Comparison of ENCODE assay signal across 14 mouse cellular contexts in genomic region chr9:71321871-71322270, GRCm38 (mm10).
DNase-seq lines count a peak whose midpoint lies in the region; ATAC-seq and TF ChIP-seq lines count a peak whose summit lies in the region.
"Had no signal": no experiment of that assay in that cellular context is flagged by ENCODE, and none has a peak within 500 bp of the region (broad histone marks: within the 10 kb centered on the region; RNA-seq: fewer than 3 reads in every experiment).

No protein-coding gene starts in this region.

- TF ChIP-seq CTCF in lung, adult 2 months (IDR thresholded peaks at IDR 0.05; ENCODE audit: insufficient read depth, low read length), result no peak
- TF ChIP-seq CTCF in intestine, postnatal 0 days (IDR thresholded peaks at IDR 0.05; ENCODE audit: low read depth), result no peak
- TF ChIP-seq CTCF in thymus, adult 2 months (IDR thresholded peaks at IDR 0.05; ENCODE audit: borderline replicate concordance, control insufficient read depth, extremely low read depth, insufficient read depth, low read length, poor library complexity), result no peak

- no peak overlapping the region for H3K27ac ChIP-seq in intestine, postnatal 0 days (ENCODE audit: low read depth, low read length)
- H3K27ac ChIP-seq in thymus, adult 2 months (ENCODE audit: control insufficient read depth, insufficient read depth, low read length), result no peak overlapping the region
- H3K27ac ChIP-seq: embryonic facial prominence, embryonic 12.5 days; forebrain, embryonic 13.5 days; liver, embryonic 14.5 days; midbrain, embryonic 12.5 days had no signal

- H3K9me3 ChIP-seq in intestine, postnatal 0 days (ENCODE audit: control insufficient read depth), result no peaks in the 10 kb centered on the region
- H3K9me3 ChIP-seq: embryonic facial prominence, embryonic 12.5 days; forebrain, embryonic 13.5 days; midbrain, embryonic 12.5 days had no signal

- H3K4me3 ChIP-seq in lung, adult 2 months (replicated peaks; ENCODE audit: extremely low read depth, low read depth, low read length), result no peak overlapping the region
- no peak overlapping the region for H3K4me3 ChIP-seq in intestine, postnatal 0 days (ENCODE audit: low read depth, low read length)
- H3K4me3 ChIP-seq in thymus, adult 2 months (ENCODE audit: control insufficient read depth, insufficient read depth, low read length), result no peak overlapping the region
- H3K4me3 ChIP-seq: embryonic facial prominence, embryonic 12.5 days; forebrain, embryonic 13.5 days; midbrain, embryonic 12.5 days had no signal

- ATAC-seq in intestine, postnatal 0 days, result 0 out of 2 replicates have a peak, but pooled peaks have one; percentile 22
- ATAC-seq: CD4-positive, CD25-positive, alpha-beta regulatory T cell, adult 4 months; forebrain, embryonic 13.5 days had no signal

- H3K4me2 ChIP-seq in intestine, postnatal 0 days (replicated peaks; ENCODE audit: low read depth), result no peak overlapping the region
- H3K4me2 ChIP-seq: embryonic facial prominence, embryonic 12.5 days; forebrain, embryonic 13.5 days; midbrain, embryonic 12.5 days had no signal

- H3K36me3 ChIP-seq in intestine, postnatal 0 days (ENCODE audit: control insufficient read depth, insufficient read depth), result no peaks in the 10 kb centered on the region
- H3K36me3 ChIP-seq in thymus, adult 2 months (ENCODE audit: control insufficient read depth, insufficient read depth, low read length), result no peaks in the 10 kb centered on the region
- H3K36me3 ChIP-seq: embryonic facial prominence, embryonic 12.5 days; midbrain, embryonic 12.5 days had no signal

- no peaks in the 10 kb centered on the region for H3K27me3 ChIP-seq in intestine, postnatal 0 days (replicated peaks; ENCODE audit: control insufficient read depth, insufficient read depth, low read length)
- H3K27me3 ChIP-seq in thymus, adult 2 months (ENCODE audit: control insufficient read depth, insufficient read depth, low read length), result no peaks in the 10 kb centered on the region
- H3K27me3 ChIP-seq: embryonic facial prominence, embryonic 12.5 days; forebrain, embryonic 13.5 days; midbrain, embryonic 12.5 days had no signal

- no peaks in the 10 kb centered on the region; the same call in 1 of the 2 replicates for H3K4me1 ChIP-seq in lung, adult 2 months (ENCODE audit: control insufficient read depth, insufficient read depth, low read length)
- no peaks in the 10 kb centered on the region for H3K4me1 ChIP-seq in intestine, postnatal 0 days (replicated peaks; ENCODE audit: control insufficient read depth, insufficient read depth, low read length)
- no peaks in the 10 kb centered on the region for H3K4me1 ChIP-seq in thymus, adult 2 months (replicated peaks; ENCODE audit: control insufficient read depth, insufficient read depth, low read length)
- H3K4me1 ChIP-seq: forebrain, embryonic 13.5 days; midbrain, embryonic 12.5 days had no signal

- peak; percentile 33 to 40 for DNase-seq in lung, adult 18-20 months
- no peak for DNase-seq in lung, adult 2 months
- peak; percentile 55 to 74 for DNase-seq in kidney, postnatal 4 days
- DNase-seq in right cerebral cortex, postnatal 10 days (ENCODE audit: low spot score in 2 of 2), result no peak
- no peak for DNase-seq in natural killer cell, adult 2 months (ENCODE audit: low spot score in 2 of 2)
- no peak for DNase-seq in thymus, adult 2 months
- DNase-seq: adrenal gland, postnatal 10 days; thymus, postnatal 14 days had no signal

- H3K9ac ChIP-seq in intestine, postnatal 0 days (ENCODE audit: low read depth, low read length), result no peak overlapping the region
- H3K9ac ChIP-seq: embryonic facial prominence, embryonic 12.5 days; forebrain, embryonic 13.5 days; liver, embryonic 14.5 days; midbrain, embryonic 12.5 days had no signal

- WGBS in lung, adult 2 months, result 62% methylated on average over 6 of the region's 6 CpGs
- WGBS in intestine, postnatal 0 days, result 66% methylated on average over 6 of the region's 6 CpGs
- 92% methylated on average over 6 of the region's 6 CpGs for whole genome bisulfite sequencing in thymus, adult 2 months

- TF ChIP-seq POLR2A in lung, adult 2 months (IDR thresholded peaks at IDR 0.05; ENCODE audit: borderline replicate concordance, extremely low read depth, low read depth, low read length), result no peak
- no peak for TF ChIP-seq POLR2A in thymus, adult 2 months (IDR thresholded peaks at IDR 0.05; ENCODE audit: control insufficient read depth, extremely low read depth, insufficient read depth, low read length, poor library complexity)

Comparison
In these comparisons a context has a peak if more than half of its experiments do, and no peak if none do; other contexts are left out.
1. DNase-seq: peak in lung, adult 18-20 months (2 of 2) and kidney, postnatal 4 days (2 of 2); none in lung, adult 2 months (single experiment), right cerebral cortex, postnatal 10 days (0 of 2), natural killer cell, adult 2 months (0 of 2) and thymus, adult 2 months (single experiment).